Mouse (Mus musculus): ENCODE measurements around the gene Orai2. TPM values are rescaled to one million over a fixed set of nuclear protein-coding genes. Genes with fewer than 3 reads are reported as not detected.
"Not testable (repeated sequence)": the region's sequence is repeated elsewhere in the genome, so short reads cannot be mapped to it uniquely, and the experiment has no call there.

The Orai2 gene
- polyA plus RNA-seq, 1 experiment = 113 TPM

GRCm38 (mm10) chr5:136213716-136214115, 43.2 kb upstream of the Orai2 start:
- Histone ChIP-seq H3K4me1 (ENCODE audit: control insufficient read depth, insufficient read depth, insufficient read length) (no peaks in the 10 kb centered on the region), H3K36me3 (ENCODE audit: control insufficient read depth, insufficient read depth, low read length) (no peaks in the 10 kb centered on the region), H3K27ac (ENCODE audit: insufficient read depth, low read length) (no peak overlapping the region), H3K27me3 (ENCODE audit: control insufficient read depth, insufficient read depth, low read length) (no peaks in the 10 kb centered on the region), H3K4me3 (ENCODE audit: extremely low read depth, insufficient read depth, insufficient read length) (no peak overlapping the region)
- 82% methylated on average over 5 of the region's 5 CpGs for WGBS
- TF ChIP-seq POLR2A (IDR thresholded peaks at IDR 0.05; ENCODE audit: low read depth, low read length) = no peak
- no peak for TF ChIP-seq CTCF (IDR thresholded peaks at IDR 0.05; ENCODE audit: extremely low read depth, insufficient read depth, insufficient read length, insufficient replicate concordance)
- no peak for DNase-seq (ENCODE audit: low read depth in 1 of 2, low spot score in 2 of 2)

- no peaks in the 10 kb centered on the region for H3K4me1 ChIP-seq (ENCODE audit: control insufficient read depth, insufficient read depth, insufficient read length)
- H3K4me3 ChIP-seq (ENCODE audit: extremely low read depth, insufficient read depth, insufficient read length) = no peak overlapping the region
- 91% methylated on average over 11 of the region's 11 CpGs for WGBS
- H3K36me3 ChIP-seq (ENCODE audit: control insufficient read depth, insufficient read depth, low read length) = no peaks in the 10 kb centered on the region
- H3K27me3 ChIP-seq (ENCODE audit: control insufficient read depth, insufficient read depth, low read length) = no peaks in the 10 kb centered on the region
- no peak for TF ChIP-seq POLR2A (IDR thresholded peaks at IDR 0.05; ENCODE audit: low read depth, low read length)
- DNase-seq (ENCODE audit: low read depth in 1 of 2, low spot score in 2 of 2) = no peak
- H3K27ac ChIP-seq (ENCODE audit: insufficient read depth, low read length) = no peak overlapping the region
These were observed 42.2 kb upstream of the Orai2 start for GRCm38 (mm10) chr5:136212716-136213115.

GRCm38 (mm10) chr5:136211341-136212102, 41.0 kb upstream of the Orai2 start:
- H3K36me3 ChIP-seq (ENCODE audit: control insufficient read depth, insufficient read depth, low read length); H3K4me3 ChIP-seq (ENCODE audit: extremely low read depth, insufficient read depth, insufficient read length); DNase-seq (ENCODE audit: low read depth in 1 of 2, low spot score in 2 of 2); H3K27ac ChIP-seq (ENCODE audit: insufficient read depth, low read length); H3K27me3 ChIP-seq (ENCODE audit: control insufficient read depth, insufficient read depth, low read length); H3K4me1 ChIP-seq (ENCODE audit: control insufficient read depth, insufficient read depth, insufficient read length): not testable (repeated sequence)
- WGBS = 77% methylated on average over 14 of the region's 14 CpGs

GRCm38 (mm10) chr5:136210549-136210948, 40.0 kb upstream of the Orai2 start:
- DNase-seq (ENCODE audit: low read depth in 1 of 2, low spot score in 2 of 2) = no peak
- Histone ChIP-seq H3K27me3 (ENCODE audit: control insufficient read depth, insufficient read depth, low read length) (no peaks in the 10 kb centered on the region), H3K27ac (ENCODE audit: insufficient read depth, low read length) (no peak overlapping the region), H3K4me1 (ENCODE audit: control insufficient read depth, insufficient read depth, insufficient read length) (no peaks in the 10 kb centered on the region), H3K4me3 (ENCODE audit: extremely low read depth, insufficient read depth, insufficient read length) (no peak overlapping the region), H3K36me3 (ENCODE audit: control insufficient read depth, insufficient read depth, low read length) (no peaks in the 10 kb centered on the region)
- no peak for TF ChIP-seq CTCF (IDR thresholded peaks at IDR 0.05; ENCODE audit: extremely low read depth, insufficient read depth, insufficient read length, insufficient replicate concordance)
- TF ChIP-seq POLR2A (IDR thresholded peaks at IDR 0.05; ENCODE audit: low read depth, low read length) = no peak
- 38% methylated on average over 5 of the region's 5 CpGs for WGBS

GRCm38 (mm10) chr5:136201832-136202231, 31.3 kb upstream of the Orai2 start:
- Histone ChIP-seq H3K4me3 (ENCODE audit: extremely low read depth, insufficient read depth, insufficient read length) (no peak overlapping the region), H3K27me3 (ENCODE audit: control insufficient read depth, insufficient read depth, low read length) (no peaks in the 10 kb centered on the region), H3K4me1 (ENCODE audit: control insufficient read depth, insufficient read depth, insufficient read length) (peaks cover 4% of the 10 kb centered on the region; the same call in 1 of the 2 replicates), H3K27ac (ENCODE audit: insufficient read depth, low read length) (no peak overlapping the region), H3K36me3 (ENCODE audit: control insufficient read depth, insufficient read depth, low read length) (no peaks in the 10 kb centered on the region; the same call in 1 of the 2 replicates)
- peak; percentile 72; the same call in 1 of the 2 replicates for TF ChIP-seq CTCF (IDR thresholded peaks at IDR 0.05; ENCODE audit: extremely low read depth, insufficient read depth, insufficient read length, insufficient replicate concordance)
- TF ChIP-seq POLR2A (IDR thresholded peaks at IDR 0.05; ENCODE audit: low read depth, low read length) = no peak
- 33% methylated on average over 7 of the region's 7 CpGs for WGBS
- peak; percentile 28 to 40 for DNase-seq (ENCODE audit: low read depth in 1 of 2, low spot score in 2 of 2)

- Histone ChIP-seq H3K27ac (ENCODE audit: insufficient read depth, low read length) (peak overlapping the region; percentile 47; the same call in 1 of the 2 replicates), H3K36me3 (ENCODE audit: control insufficient read depth, insufficient read depth, low read length) (peaks cover 9% of the 10 kb centered on the region), H3K27me3 (ENCODE audit: control insufficient read depth, insufficient read depth, low read length) (no peaks in the 10 kb centered on the region), H3K4me3 (ENCODE audit: extremely low read depth, insufficient read depth, insufficient read length) (no peak overlapping the region), H3K4me1 (ENCODE audit: control insufficient read depth, insufficient read depth, insufficient read length) (peaks cover 4% of the 10 kb centered on the region; the same call in 1 of the 2 replicates)
- DNase-seq (ENCODE audit: low read depth in 1 of 2, low spot score in 2 of 2) = no peak
- WGBS = 42% methylated on average over 11 of the region's 11 CpGs
- no peak for TF ChIP-seq CTCF (IDR thresholded peaks at IDR 0.05; ENCODE audit: extremely low read depth, insufficient read depth, insufficient read length, insufficient replicate concordance)
- TF ChIP-seq POLR2A (IDR thresholded peaks at IDR 0.05; ENCODE audit: low read depth, low read length) = no peak
These were observed 29.0 kb upstream of the Orai2 start for GRCm38 (mm10) chr5:136199526-136199925.
